Mouse (Mus musculus) ES-Bruce4 (cell line): ENCODE results near the gene Slco1a5. TPM values are rescaled to one million over a fixed set of nuclear protein-coding genes. Genes with fewer than 3 reads are reported as not detected.

ENCODE experiments used
- H3K27ac ChIP-seq: 2 replicates; pipeline ENCODE4 v1.5.1; 2012; ENCODE audit warnings: low read length, inconsistent platforms; ENCODE audit not compliant: insufficient read depth
- H3K27me3 ChIP-seq: 2 replicates; pipeline ENCODE4 v1.6.1; 2012; ENCODE audit warnings: mild to moderate bottlenecking, low read length, inconsistent platforms; ENCODE audit not compliant: control insufficient read depth, poor library complexity, insufficient read depth, severe bottlenecking
- H3K36me3 ChIP-seq: 2 replicates; pipeline ENCODE4 v1.6.1; 2012; ENCODE audit warnings: inconsistent platforms, mild to moderate bottlenecking, low read length, moderate library complexity; ENCODE audit not compliant: control insufficient read depth, poor library complexity, insufficient read depth, severe bottlenecking
- H3K4me1 ChIP-seq: one replicate; pipeline ENCODE4 v1.8.1; 2011; ENCODE audit warnings: low read length; ENCODE audit not compliant: control insufficient read depth, insufficient read depth
- H3K4me3 ChIP-seq: 2 replicates; pipeline ENCODE4 v1.5.1; 2011; ENCODE audit warnings: low read depth, mild to moderate bottlenecking, low read length
- H3K9ac ChIP-seq: 2 replicates; pipeline ENCODE4 v1.6.1; 2012; ENCODE audit warnings: low read depth, mild to moderate bottlenecking, inconsistent platforms; ENCODE audit not compliant: poor library complexity, severe bottlenecking
- H3K9me3 ChIP-seq: replicated peaks from 2 replicates; pipeline ENCODE4 v1.6.1; 2012; ENCODE audit warnings: mild to moderate bottlenecking, low read length, inconsistent platforms; ENCODE audit not compliant: control insufficient read depth, poor library complexity, insufficient read depth, severe bottlenecking
- CTCF ChIP-seq: IDR thresholded peaks from one replicate; pipeline ENCODE4 v1.8.1; 2011; ENCODE audit warnings: low read depth, low read length
- EP300 ChIP-seq: IDR thresholded peaks from 2 replicates; pipeline ENCODE4 v1.6.1; 2011; ENCODE audit warnings: low read depth, low read length; ENCODE audit not compliant: insufficient read depth
- POLR2A ChIP-seq: IDR thresholded peaks from one replicate; pipeline ENCODE4 v1.8.1; 2011; ENCODE audit warnings: low read length; ENCODE audit not compliant: insufficient read depth
- polyA plus RNA-seq: library from polyadenylated mRNA; stranded (reverse); fragments of >200 nt; gene quantifications from 2 replicates; pipeline ENCODE4 v1.2.4, GENCODE M21; 2011; ENCODE audit warnings: low read depth; ENCODE audit not compliant: missing spikeins, insufficient read depth, insufficient read length

Gene Slco1a5
- polyA plus RNA-seq, 1 experiment = not detected

DNA sequence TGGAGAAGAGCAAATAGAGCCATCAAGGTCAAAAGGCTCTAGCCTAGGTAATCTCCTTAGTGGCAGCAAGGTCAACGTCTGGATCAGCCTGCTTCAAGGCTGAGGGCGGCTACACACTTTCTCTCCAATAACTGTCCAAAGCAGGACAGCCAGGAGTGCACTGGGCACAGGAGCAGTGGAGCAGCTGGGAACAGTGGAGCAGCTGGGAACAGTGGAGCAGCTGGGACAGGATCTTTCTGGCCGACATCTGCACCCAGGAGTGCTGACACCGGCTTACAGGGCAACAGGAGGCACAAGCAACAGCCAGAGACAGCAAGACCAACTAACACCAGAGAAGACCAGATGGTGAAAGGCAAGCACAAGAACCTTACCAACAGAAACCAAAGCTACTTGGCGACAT, 77.7 kb downstream of the Slco1a5 start:
- no peaks in the 10 kb centered on the region for H3K9me3 ChIP-seq
- H3K36me3 ChIP-seq = no peaks in the 10 kb centered on the region
- no peak overlapping the region for H3K4me3 ChIP-seq
- no peak overlapping the region for H3K9ac ChIP-seq
- H3K27ac ChIP-seq = no peak overlapping the region
- no peaks in the 10 kb centered on the region for H3K4me1 ChIP-seq
- no peak for TF ChIP-seq CTCF
- no peak for TF ChIP-seq EP300
- TF ChIP-seq POLR2A = no peak
- H3K27me3 ChIP-seq = no peaks in the 10 kb centered on the region

DNA sequence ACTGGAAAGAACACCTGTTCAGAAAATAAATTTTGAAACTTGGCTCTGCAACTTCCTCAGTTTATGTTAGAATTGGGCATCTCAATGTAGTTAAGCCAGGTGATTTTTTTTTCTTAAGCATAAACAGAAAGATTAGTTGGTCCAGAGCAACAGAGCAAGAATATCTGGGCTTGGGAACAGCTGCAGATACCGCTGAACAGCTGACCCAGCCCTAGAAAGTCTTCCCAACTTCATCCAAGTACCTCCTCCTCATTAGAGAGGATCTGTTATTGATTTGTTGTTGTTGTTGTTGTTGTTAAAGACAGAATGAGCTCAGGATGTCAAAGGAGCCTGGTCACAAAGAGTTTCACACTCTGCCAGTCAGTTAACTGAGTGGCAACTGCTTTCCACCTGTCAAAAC, 83.3 kb downstream of the Slco1a5 start:
- no peak overlapping the region for H3K4me3 ChIP-seq
- no peaks in the 10 kb centered on the region for H3K36me3 ChIP-seq
- no peaks in the 10 kb centered on the region for H3K9me3 ChIP-seq
- no peaks in the 10 kb centered on the region for H3K4me1 ChIP-seq
- TF ChIP-seq EP300 (no peak), POLR2A (no peak), CTCF (no peak)
- no peak overlapping the region for H3K27ac ChIP-seq
- H3K27me3 ChIP-seq = no peaks in the 10 kb centered on the region
- no peak overlapping the region for H3K9ac ChIP-seq

DNA sequence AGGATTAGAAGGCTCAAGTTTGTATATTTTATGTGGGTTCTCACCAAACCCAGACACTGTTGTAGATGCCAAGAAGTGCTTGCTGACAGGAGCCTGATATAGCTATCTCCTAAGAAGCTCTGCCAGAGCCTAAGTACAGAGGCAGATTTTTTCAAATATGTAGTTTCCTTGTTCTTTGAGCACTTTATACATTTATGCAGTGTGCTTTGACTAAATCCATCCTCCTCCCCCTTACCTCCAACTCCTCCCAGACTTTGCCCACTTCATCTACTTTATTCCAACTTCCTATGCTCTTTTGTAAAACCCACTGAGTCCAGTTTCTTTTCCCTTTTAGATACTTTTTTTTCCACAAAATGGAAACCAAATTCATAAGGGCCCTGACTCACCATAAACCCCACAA, 102.6 kb downstream of the Slco1a5 start:
- no peaks in the 10 kb centered on the region for H3K27me3 ChIP-seq
- TF ChIP-seq POLR2A = no peak
- no peak for TF ChIP-seq EP300
- TF ChIP-seq CTCF = no peak
- no peak overlapping the region for H3K27ac ChIP-seq
- no peaks in the 10 kb centered on the region for H3K9me3 ChIP-seq
- H3K36me3 ChIP-seq = no peaks in the 10 kb centered on the region
- H3K4me3 ChIP-seq = no peak overlapping the region
- no peak overlapping the region for H3K9ac ChIP-seq
- H3K4me1 ChIP-seq = no peaks in the 10 kb centered on the region

DNA sequence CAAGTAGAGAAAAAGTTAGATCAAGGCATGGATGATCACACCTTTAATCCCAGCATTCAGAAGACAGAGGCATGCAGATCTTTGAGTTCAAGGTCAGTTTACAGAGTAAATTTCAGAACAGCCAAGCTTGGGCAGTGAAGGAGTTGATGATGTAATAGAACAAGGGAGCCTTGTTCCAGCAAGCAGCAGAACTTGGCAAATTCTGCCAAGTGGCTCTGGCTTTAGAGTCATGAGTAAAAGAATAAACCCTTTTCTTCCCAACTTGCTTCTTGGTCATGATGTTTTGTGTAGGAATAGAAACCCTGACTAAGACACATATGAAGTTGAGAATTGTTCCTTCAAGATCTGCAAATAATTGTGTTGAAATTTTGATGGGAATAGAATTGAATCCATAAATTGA, 111.0 kb downstream of the Slco1a5 start:
- Histone ChIP-seq H3K9me3 (no peaks in the 10 kb centered on the region), H3K36me3 (no peaks in the 10 kb centered on the region), H3K9ac (no peak overlapping the region), H3K4me3 (no peak overlapping the region), H3K27me3 (no peaks in the 10 kb centered on the region), H3K4me1 (no peaks in the 10 kb centered on the region), H3K27ac (no peak overlapping the region)
- TF ChIP-seq POLR2A = no peak
- TF ChIP-seq CTCF = no peak
- TF ChIP-seq EP300 = no peak

DNA sequence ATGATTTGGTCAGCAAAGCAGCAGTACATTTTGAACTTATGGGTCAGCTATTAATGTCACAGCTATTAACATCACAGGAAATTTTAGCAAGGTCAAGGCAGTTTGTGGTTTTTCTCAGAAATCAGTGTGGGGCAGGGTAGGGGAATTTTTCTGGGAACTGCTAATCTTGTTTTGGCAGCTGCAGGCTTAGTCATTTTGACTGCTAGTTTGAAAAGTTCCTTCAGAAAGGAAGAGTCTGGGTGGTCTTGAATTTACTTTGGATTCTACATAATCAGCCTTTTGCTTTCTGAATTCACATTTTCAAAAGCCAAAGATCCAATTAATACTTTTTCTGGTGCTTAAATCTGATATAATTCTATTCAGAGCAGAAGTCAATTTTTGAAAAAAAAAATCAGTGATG, 113.0 kb downstream of the Slco1a5 start:
- H3K27ac ChIP-seq = no peak overlapping the region
- H3K4me1 ChIP-seq = no peaks in the 10 kb centered on the region
- TF ChIP-seq CTCF (no peak), EP300 (no peak), POLR2A (no peak)
- no peak overlapping the region for H3K4me3 ChIP-seq
- no peak overlapping the region for H3K9ac ChIP-seq
- no peaks in the 10 kb centered on the region for H3K36me3 ChIP-seq
- no peaks in the 10 kb centered on the region for H3K9me3 ChIP-seq
- no peaks in the 10 kb centered on the region for H3K27me3 ChIP-seq

DNA sequence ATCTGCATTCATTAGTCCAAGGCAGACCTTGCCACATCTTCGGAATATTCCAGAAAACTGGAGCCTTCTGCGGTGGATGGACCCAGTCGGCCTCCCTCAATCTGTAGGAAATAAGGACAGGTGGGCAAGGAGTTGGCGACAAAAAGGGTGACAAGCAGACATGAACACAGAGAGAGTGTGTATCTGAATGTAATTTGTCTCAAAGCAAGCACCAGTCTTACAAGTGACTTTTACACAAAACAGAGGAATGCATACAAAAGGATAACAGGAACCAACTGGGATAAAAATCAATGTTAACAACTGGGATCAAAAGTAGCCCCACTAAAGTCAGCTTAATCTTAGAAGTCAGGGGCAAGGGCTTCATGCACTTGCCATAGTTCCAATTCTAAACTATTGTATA, 114.4 kb downstream of the Slco1a5 start, which contains the start of gene Slco1a6:
Slco1a6 (minus strand) TSS at position 101 of the 400 bp plus-strand sequence.
- H3K27me3 ChIP-seq = no peaks in the 10 kb centered on the region
- no peak within 1 kb of the TSS for H3K4me3 ChIP-seq
- no peaks in the 10 kb centered on the region for H3K4me1 ChIP-seq
- H3K9me3 ChIP-seq = no peaks in the 10 kb centered on the region
- no peak within 1 kb of the TSS for H3K27ac ChIP-seq
- H3K36me3 ChIP-seq = no peaks in the 10 kb centered on the region
- TF ChIP-seq CTCF = no peak
- TF ChIP-seq POLR2A = no peak
- TF ChIP-seq EP300 = no peak
- H3K9ac ChIP-seq = no peak within 1 kb of the TSS
